Mouse (Mus musculus) testis, adult 2 months (tissue): ENCODE results near the gene Ccdc134.

Source experiments
- CTCF ChIP-seq: fragments of 200-500 bp; IDR thresholded peaks from 2 replicates; pipeline ENCODE4 v1.5.1; 2012; ENCODE audit warnings: low read depth, mild to moderate bottlenecking, inconsistent platforms, low read length, moderate library complexity; ENCODE audit not compliant: control insufficient read depth, insufficient read depth, insufficient replicate concordance
- POLR2A ChIP-seq: fragments of 200-500 bp; IDR thresholded peaks from 2 replicates; pipeline ENCODE4 v1.6.1; 2012; ENCODE audit warnings: low read depth, mild to moderate bottlenecking, inconsistent platforms, low read length, moderate library complexity; ENCODE audit not compliant: control insufficient read depth

DNA sequence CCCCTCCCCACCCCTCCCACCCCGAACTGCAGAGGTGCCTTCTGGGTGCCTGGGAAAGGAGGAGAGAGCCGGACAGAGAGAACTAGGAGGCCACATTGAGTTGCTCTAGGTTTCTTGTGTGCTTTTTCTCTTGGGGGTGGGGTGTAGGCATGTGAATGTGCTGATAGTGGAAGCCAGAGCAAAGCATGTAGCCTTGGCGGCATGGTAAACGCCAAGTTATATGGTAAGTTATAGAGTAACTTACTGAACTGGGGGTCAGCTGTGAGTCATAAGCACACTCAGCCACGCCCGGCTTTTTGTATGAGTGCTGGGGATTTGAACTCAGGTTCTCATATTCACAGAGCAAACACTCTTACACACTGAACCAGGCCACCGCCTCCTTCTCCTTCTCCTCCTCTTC lies 36.8 kb downstream of the Ccdc134 start:
- TF ChIP-seq CTCF (no peak), POLR2A (no peak)
